Mouse (Mus musculus) urinary bladder, postnatal 4 days (tissue): Measurements from ENCODE around the gene Eftud2.

ENCODE experiments used
- DNase-seq, 2 experiments: peaks; one replicate each; pipeline ENCODE4 v3.0.0; 2021 to 2022; ENCODE audit warnings: low spot score in 2 of 2

The Eftud2 gene

GRCm38 (mm10) chr11:102879558-102879957 is 1.2 kb downstream of the Eftud2 start:
- no peak for DNase-seq

GRCm38 (mm10) chr11:102874801-102875334 is 5.9 kb downstream of the Eftud2 start:
- no peak for DNase-seq

- no peak for DNase-seq
Observed at GRCm38 (mm10) chr11:102864272-102864671, 16.5 kb downstream of the Eftud2 start.

GRCm38 (mm10) chr11:102859933-102860332 is 20.9 kb downstream of the Eftud2 start:
- DNase-seq = no peak

GRCm38 (mm10) chr11:102858951-102859350 is 21.8 kb downstream of the Eftud2 start:
- no peak for DNase-seq

- no peak for DNase-seq
Observed at GRCm38 (mm10) chr11:102855941-102856340, 24.8 kb downstream of the Eftud2 start.

GRCm38 (mm10) chr11:102853760-102854159 is 27.0 kb downstream of the Eftud2 start:
- DNase-seq = no peak

- DNase-seq = peak in 1 of 2 experiments; percentile 76
Observed at GRCm38 (mm10) chr11:102851883-102852282, 28.9 kb downstream of the Eftud2 start.

GRCm38 (mm10) chr11:102845926-102846325 is 34.9 kb downstream of the Eftud2 start:
- DNase-seq = no peak

GRCm38 (mm10) chr11:102838616-102839150 is 42.1 kb downstream of the Eftud2 start:
- no peak for DNase-seq

GRCm38 (mm10) chr11:102838126-102838525 is 42.7 kb downstream of the Eftud2 start:
- no peak for DNase-seq

- DNase-seq = no peak
Observed at GRCm38 (mm10) chr11:102837385-102837784, 43.4 kb downstream of the Eftud2 start.

- DNase-seq = no peak
Observed at GRCm38 (mm10) chr11:102836146-102836545, 44.6 kb downstream of the Eftud2 start.

- no peak for DNase-seq
Observed at GRCm38 (mm10) chr11:102835549-102835948, 45.2 kb downstream of the Eftud2 start, which contains the start of gene Higd1b. Gene Higd1b (plus strand): TSS chr11:102835849.

GRCm38 (mm10) chr11:102834219-102834618 is 46.6 kb downstream of the Eftud2 start:
- no peak for DNase-seq

- DNase-seq = no peak
Observed at GRCm38 (mm10) chr11:102832700-102833297, 48.0 kb downstream of the Eftud2 start.

GRCm38 (mm10) chr11:102830276-102830675 is 50.5 kb downstream of the Eftud2 start:
- DNase-seq = no peak

GRCm38 (mm10) chr11:102827097-102827496 is 53.7 kb downstream of the Eftud2 start:
- no peak for DNase-seq

GRCm38 (mm10) chr11:102826476-102826875 is 54.3 kb downstream of the Eftud2 start:
- no peak for DNase-seq

GRCm38 (mm10) chr11:102821231-102821630 is 59.6 kb downstream of the Eftud2 start:
- no peak for DNase-seq

GRCm38 (mm10) chr11:102820432-102820831 is 60.4 kb downstream of the Eftud2 start:
- DNase-seq = no peak

- DNase-seq = no peak
Observed at GRCm38 (mm10) chr11:102819783-102820385, 60.9 kb downstream of the Eftud2 start.
